Comparison of ENCODE assay signal across 23 mouse cellular contexts in the genomic region with DNA sequence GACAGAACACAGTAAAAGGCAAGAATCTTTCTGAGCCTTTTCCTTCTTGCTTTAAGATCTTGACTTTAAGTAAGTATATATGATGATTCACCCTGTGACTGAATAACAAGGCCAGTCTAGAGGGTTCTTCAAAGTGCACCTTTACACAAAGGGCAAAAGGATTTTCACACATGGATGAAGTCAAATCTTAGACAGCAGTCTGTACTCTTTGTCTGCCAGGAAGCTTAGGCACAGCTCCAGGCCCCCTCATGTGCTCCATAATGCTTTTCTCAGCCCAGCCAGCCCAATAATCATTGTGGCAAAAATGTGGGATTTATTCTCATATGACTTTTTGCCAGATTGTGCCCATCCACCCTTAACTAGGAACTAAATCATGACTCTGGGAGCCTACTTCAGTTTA.
A peak's percentile ranks its signal among the peaks of the same experiment; 100 is the strongest.
DNase-seq lines count a peak whose midpoint lies in the region; ATAC-seq and TF ChIP-seq lines count a peak whose summit lies in the region.
"Had no signal": no experiment of that assay in that cellular context is flagged by ENCODE, and none has a peak within 500 bp of the region (broad histone marks: within the 10 kb centered on the region; RNA-seq: fewer than 3 reads in every experiment).

No protein-coding gene starts in this region.

- TF ChIP-seq POLR2A in cerebellum, adult 2 months (IDR thresholded peaks at IDR 0.05; ENCODE audit: borderline replicate concordance, insufficient read depth, low read length), result no peak

- no peak overlapping the region for H3K4me3 ChIP-seq in cerebellum, adult 2 months (replicated peaks; ENCODE audit: insufficient read depth, low read depth, low read length)
- H3K4me3 ChIP-seq in forebrain, postnatal 0 days (ENCODE audit: low read depth, low read length), result no peak overlapping the region
- no peak overlapping the region for H3K4me3 ChIP-seq in forebrain, embryonic 16.5 days (replicated peaks; ENCODE audit: low read length)
- no peak overlapping the region for H3K4me3 ChIP-seq in limb, embryonic 13.5 days
- no peak overlapping the region for H3K4me3 ChIP-seq in limb, embryonic 10.5 days
- H3K4me3 ChIP-seq: embryonic facial prominence, embryonic 13.5 days; erythroblast, embryonic 14.5 days; forebrain, embryonic 13.5 days; neural tube, embryonic 15.5 days; stomach, embryonic 15.5 days had no signal

- ATAC-seq in forebrain, postnatal 0 days, result no peak
- no peak for ATAC-seq in forebrain, embryonic 16.5 days
- ATAC-seq in limb, embryonic 13.5 days (ENCODE audit: low FRiP score, low read depth), result peak; percentile 57; the same call in 1 of the 2 replicates
- ATAC-seq: forebrain, embryonic 13.5 days; intestine, embryonic 16.5 days had no signal

- peak; percentile 26 to 45 for DNase-seq in cerebellum, adult 2 months
- no peak for DNase-seq in cerebellum, adult 8-10 months
- peak; percentile 15 for DNase-seq in forebrain, postnatal 0 days
- no peak for DNase-seq in limb, embryonic 10.5 days (ENCODE audit: low spot score)
- no peak for DNase-seq in gastrocnemius, adult 8-10 months (ENCODE audit: low spot score in 2 of 2)
- DNase-seq: adrenal gland, postnatal 10 days; embryo, embryonic 11 days; gastrocnemius, postnatal 14 days; heart, adult 11 months; kidney, postnatal 36 days; lung, postnatal 4 days; right cerebral cortex, adult 18-20 months; right cerebral cortex, postnatal 4 days; thymus, postnatal 25 days had no signal

- H3K9me3 ChIP-seq in forebrain, postnatal 0 days (ENCODE audit: low read length), result no peaks in the 10 kb centered on the region
- no peaks in the 10 kb centered on the region for H3K9me3 ChIP-seq in forebrain, embryonic 16.5 days (ENCODE audit: control insufficient read depth, low read length)
- H3K9me3 ChIP-seq in limb, embryonic 13.5 days, result no peaks in the 10 kb centered on the region
- H3K9me3 ChIP-seq in limb, embryonic 10.5 days (replicated peaks), result no peaks in the 10 kb centered on the region
- H3K9me3 ChIP-seq: embryonic facial prominence, embryonic 13.5 days; forebrain, embryonic 13.5 days; neural tube, embryonic 15.5 days; stomach, embryonic 15.5 days had no signal

- no peak for TF ChIP-seq CTCF in cerebellum, adult 2 months (IDR thresholded peaks at IDR 0.05; ENCODE audit: borderline replicate concordance, insufficient read depth, low read depth, low read length)
- no peak for TF ChIP-seq CTCF in forebrain, postnatal 0 days (IDR thresholded peaks at IDR 0.05; ENCODE audit: low read depth)

- no peaks in the 10 kb centered on the region for H3K36me3 ChIP-seq in forebrain, postnatal 0 days (ENCODE audit: insufficient read depth)
- H3K36me3 ChIP-seq in forebrain, embryonic 16.5 days (ENCODE audit: control insufficient read depth, insufficient read depth), result no peaks in the 10 kb centered on the region
- no peaks in the 10 kb centered on the region for H3K36me3 ChIP-seq in limb, embryonic 13.5 days
- no peaks in the 10 kb centered on the region for H3K36me3 ChIP-seq in limb, embryonic 10.5 days
- H3K36me3 ChIP-seq: embryonic facial prominence, embryonic 13.5 days; neural tube, embryonic 15.5 days; stomach, embryonic 15.5 days had no signal

- H3K27ac ChIP-seq in cerebellum, adult 2 months (ENCODE audit: insufficient read depth, low read length), result no peak overlapping the region
- no peak overlapping the region for H3K27ac ChIP-seq in forebrain, postnatal 0 days (ENCODE audit: low read depth, low read length)
- H3K27ac ChIP-seq in forebrain, embryonic 16.5 days (ENCODE audit: low read length), result no peak overlapping the region
- no peak overlapping the region for H3K27ac ChIP-seq in limb, embryonic 13.5 days
- no peak overlapping the region for H3K27ac ChIP-seq in limb, embryonic 10.5 days
- H3K27ac ChIP-seq: embryonic facial prominence, embryonic 13.5 days; forebrain, embryonic 13.5 days; neural tube, embryonic 15.5 days; stomach, embryonic 15.5 days had no signal

- no peaks in the 10 kb centered on the region for H3K4me1 ChIP-seq in cerebellum, adult 2 months (ENCODE audit: control insufficient read depth, insufficient read depth, low read length)
- H3K4me1 ChIP-seq in forebrain, postnatal 0 days (ENCODE audit: insufficient read depth), result no peaks in the 10 kb centered on the region
- 0 out of 2 replicates have a peak, but pooled peaks cover 2% of the 10 kb centered on the region for H3K4me1 ChIP-seq in forebrain, embryonic 16.5 days (replicated peaks; ENCODE audit: control insufficient read depth, insufficient read depth, low read length)
- no peaks in the 10 kb centered on the region for H3K4me1 ChIP-seq in limb, embryonic 13.5 days
- H3K4me1 ChIP-seq in limb, embryonic 10.5 days, result no peaks in the 10 kb centered on the region
- H3K4me1 ChIP-seq: embryonic facial prominence, embryonic 13.5 days; forebrain, embryonic 13.5 days; neural tube, embryonic 15.5 days; stomach, embryonic 15.5 days had no signal

- H3K9ac ChIP-seq in forebrain, postnatal 0 days, result no peak overlapping the region
- H3K9ac ChIP-seq in forebrain, embryonic 16.5 days (replicated peaks; ENCODE audit: low read depth, low read length), result no peak overlapping the region
- no peak overlapping the region for H3K9ac ChIP-seq in limb, embryonic 13.5 days
- H3K9ac ChIP-seq: embryonic facial prominence, embryonic 13.5 days; forebrain, embryonic 13.5 days; neural tube, embryonic 15.5 days; stomach, embryonic 15.5 days had no signal

- H3K4me2 ChIP-seq in forebrain, postnatal 0 days (ENCODE audit: low read depth), result no peak overlapping the region
- H3K4me2 ChIP-seq in forebrain, embryonic 16.5 days (ENCODE audit: low read length), result no peak overlapping the region
- H3K4me2 ChIP-seq in limb, embryonic 13.5 days (replicated peaks), result no peak overlapping the region
- H3K4me2 ChIP-seq: embryonic facial prominence, embryonic 13.5 days; forebrain, embryonic 13.5 days; heart, embryonic 11.5 days; neural tube, embryonic 15.5 days; stomach, embryonic 15.5 days had no signal

- no peaks in the 10 kb centered on the region for H3K27me3 ChIP-seq in cerebellum, adult 2 months (ENCODE audit: control insufficient read depth, insufficient read depth, low read length)
- H3K27me3 ChIP-seq in forebrain, postnatal 0 days (ENCODE audit: insufficient read depth, low read length), result no peaks in the 10 kb centered on the region
- no peaks in the 10 kb centered on the region for H3K27me3 ChIP-seq in forebrain, embryonic 16.5 days (replicated peaks; ENCODE audit: control insufficient read depth, insufficient read depth, low read length)
- no peaks in the 10 kb centered on the region for H3K27me3 ChIP-seq in limb, embryonic 13.5 days
- H3K27me3 ChIP-seq in limb, embryonic 10.5 days (ENCODE audit: low read depth, poor library complexity, severe bottlenecking), result no peaks in the 10 kb centered on the region
- H3K27me3 ChIP-seq: embryonic facial prominence, embryonic 13.5 days; forebrain, embryonic 13.5 days; neural tube, embryonic 15.5 days; stomach, embryonic 15.5 days had no signal

Comparison
In these comparisons a context has a peak if more than half of its experiments do, and no peak if none do; other contexts are left out.
1. DNase-seq: peak in cerebellum, adult 2 months (2 of 2) and forebrain, postnatal 0 days (single experiment); none in cerebellum, adult 8-10 months (single experiment), limb, embryonic 10.5 days (single experiment) and gastrocnemius, adult 8-10 months (0 of 2).